Mouse (Mus musculus): Measurements from ENCODE around the gene Fdx1l.
"Not testable (repeated sequence)": the region's sequence is repeated elsewhere in the genome, so short reads cannot be mapped to it uniquely, and the experiment has no call there.

The Fdx1l gene

GRCm38 (mm10) chr9:21067006-21067684 lies 6.3 kb downstream of the Fdx1l start, which contains the start of gene Zglp1:
Zglp1 (minus strand) TSS chr9:21067093.
- DNase-seq: no peak

DNA sequence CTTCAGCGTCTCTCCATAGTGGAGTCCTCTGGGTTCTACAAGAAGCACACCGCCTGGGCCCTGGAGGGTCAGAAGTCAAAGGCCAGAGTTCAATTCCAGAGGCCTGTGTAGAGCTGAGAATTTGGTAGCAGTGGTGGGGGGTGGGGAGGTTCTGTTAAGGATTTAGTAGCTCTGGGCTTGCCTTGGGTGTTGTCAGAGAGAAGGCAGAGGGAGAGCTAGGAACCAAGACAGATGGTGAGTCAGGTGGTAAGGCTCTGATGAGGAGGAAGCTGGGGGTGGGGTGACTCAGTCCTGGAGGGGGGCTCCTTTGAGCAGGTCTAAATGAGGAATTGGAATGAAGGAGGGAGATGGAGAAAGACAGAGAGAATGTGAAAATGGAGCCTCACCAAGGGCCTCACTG lies 10.5 kb downstream of the Fdx1l start:
- no peak for DNase-seq

- DNase-seq: no peak
These were observed 21.8 kb downstream of the Fdx1l start for GRCm38 (mm10) chr9:21051578-21051977.

DNA sequence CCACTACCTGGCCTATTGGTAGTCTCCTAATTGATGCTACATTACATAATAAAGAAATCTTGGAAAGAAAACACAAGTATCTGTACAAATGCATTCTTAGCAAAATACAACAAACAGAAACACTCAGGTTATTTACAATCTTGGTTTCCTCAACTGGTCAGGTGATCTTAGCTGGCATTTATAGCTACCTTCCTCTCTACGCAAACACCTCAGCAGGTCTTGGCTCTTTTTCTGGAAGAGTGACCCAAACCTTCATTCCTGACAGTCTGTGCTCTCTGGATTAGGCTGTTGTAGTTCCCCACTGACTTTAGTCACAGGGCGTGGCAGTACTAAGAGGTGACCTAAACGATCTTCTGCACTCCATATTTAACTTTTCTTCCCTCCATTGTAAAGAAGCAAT lies 28.2 kb downstream of the Fdx1l start:
- DNase-seq: no peak

DNA sequence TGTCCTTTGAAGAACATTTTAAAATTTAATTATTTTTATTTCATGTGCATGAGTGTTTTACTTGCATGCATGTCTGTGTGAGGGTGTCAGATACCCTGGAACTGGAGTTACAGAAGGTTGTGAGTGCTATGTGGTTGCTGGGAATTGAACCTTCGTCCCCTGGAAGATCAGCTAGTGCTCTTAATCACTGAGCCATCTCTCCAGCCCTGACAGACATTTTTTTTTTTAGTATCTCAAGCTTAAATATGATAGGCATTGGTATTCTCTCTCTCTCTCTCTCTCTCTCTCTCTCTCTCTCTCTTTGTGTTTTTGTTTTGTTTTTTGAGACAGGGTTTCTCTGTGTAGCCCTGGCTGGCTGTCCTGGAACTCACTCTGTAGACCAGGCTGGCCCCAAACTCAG lies 28.6 kb downstream of the Fdx1l start:
- not testable (repeated sequence) for DNase-seq

DNA sequence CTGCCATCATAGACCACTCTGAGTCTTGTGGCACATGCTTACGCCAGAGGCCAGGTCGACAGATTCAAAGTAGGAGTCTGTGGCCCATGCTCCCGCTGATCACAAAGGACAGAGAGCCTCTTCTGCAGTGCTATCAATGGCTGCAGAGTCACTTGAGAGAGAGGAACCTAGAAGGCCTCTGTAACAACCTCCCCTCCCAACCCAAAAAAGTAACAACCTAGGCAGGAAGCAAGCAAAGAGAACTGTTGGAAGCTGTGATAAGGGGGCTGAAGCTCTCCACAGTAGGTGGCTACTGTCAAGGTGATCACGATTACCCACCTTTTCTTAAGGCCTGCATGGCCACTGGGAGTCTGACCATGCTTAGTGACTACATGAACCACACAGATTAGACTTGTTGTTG lies 29.9 kb downstream of the Fdx1l start:
- no peak for DNase-seq

DNA sequence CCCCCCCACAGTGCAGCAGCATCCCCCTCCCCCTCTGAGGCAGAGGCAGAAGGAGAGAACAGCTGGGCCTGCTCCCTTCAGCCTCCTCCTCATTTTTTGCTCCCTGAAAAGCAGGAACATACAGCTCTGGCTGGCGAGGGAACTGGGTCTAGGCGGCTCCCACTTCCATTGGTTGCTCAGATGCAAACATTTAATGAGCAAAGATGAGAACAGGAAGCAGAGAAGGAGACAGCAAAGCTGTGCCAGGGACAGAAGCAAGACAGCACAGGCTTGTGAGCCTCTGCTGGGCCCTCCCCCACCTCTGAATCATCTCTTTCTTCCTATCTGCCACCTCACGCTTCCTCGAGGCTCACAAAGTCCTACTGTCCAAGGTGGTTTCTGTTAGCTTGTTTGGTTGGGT lies 32.1 kb downstream of the Fdx1l start:
- DNase-seq: no peak

GRCm38 (mm10) chr9:21039779-21040178 lies 33.6 kb downstream of the Fdx1l start:
- no peak for DNase-seq

DNA sequence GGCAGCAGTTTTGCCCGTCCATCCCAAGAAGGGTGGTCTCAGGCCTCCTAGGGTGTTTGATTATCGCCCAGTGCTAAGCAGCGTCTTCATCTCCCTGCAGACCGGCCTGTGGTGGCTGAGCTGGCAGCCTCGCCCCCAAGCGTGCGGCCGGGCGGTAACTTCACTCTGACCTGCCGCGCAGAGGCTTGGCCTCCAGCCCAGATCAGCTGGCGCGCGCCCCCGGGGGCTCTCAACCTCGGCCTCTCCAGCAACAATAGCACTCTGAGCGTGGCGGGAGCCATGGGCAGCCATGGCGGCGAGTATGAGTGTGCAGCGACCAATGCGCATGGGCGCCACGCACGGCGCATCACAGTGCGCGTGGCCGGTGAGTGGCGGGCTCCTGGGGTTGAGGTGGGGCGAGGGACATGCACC lies 35.9 kb downstream of the Fdx1l start:
- no peak for DNase-seq

DNA sequence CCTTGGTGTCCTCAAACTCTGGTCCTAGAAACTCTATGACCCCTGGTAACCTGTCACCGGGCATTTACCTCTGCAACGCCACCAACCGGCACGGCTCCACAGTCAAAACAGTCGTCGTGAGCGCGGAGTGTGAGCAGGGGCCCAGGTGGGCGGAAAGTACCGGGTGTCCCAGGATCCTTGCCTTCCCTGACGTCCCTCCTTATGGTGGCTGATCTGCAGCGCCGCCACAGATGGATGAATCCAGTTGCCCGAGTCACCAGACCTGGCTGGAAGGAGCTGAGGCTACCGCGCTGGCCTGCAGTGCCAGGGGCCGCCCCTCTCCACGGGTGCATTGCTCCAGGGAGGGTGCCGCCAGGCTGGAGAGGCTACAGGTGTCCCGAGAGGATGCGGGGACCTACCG lies 36.7 kb downstream of the Fdx1l start:
- DNase-seq: no peak

- no peak for DNase-seq
These were observed 37.3 kb downstream of the Fdx1l start for GRCm38 (mm10) chr9:21036161-21036560.

GRCm38 (mm10) chr9:21035586-21035985 lies 37.8 kb downstream of the Fdx1l start:
- DNase-seq: no peak

GRCm38 (mm10) chr9:21034481-21035085 lies 38.8 kb downstream of the Fdx1l start:
- DNase-seq: peak in 1 of 2 experiments; percentile 29

GRCm38 (mm10) chr9:21033136-21033535 lies 40.3 kb downstream of the Fdx1l start:
- DNase-seq: peak; percentile 61 to 69

GRCm38 (mm10) chr9:21032491-21032890 lies 40.9 kb downstream of the Fdx1l start:
- DNase-seq: no peak

- DNase-seq: peak in 1 of 2 experiments; percentile 52
These were observed 41.5 kb downstream of the Fdx1l start, which contains the start of gene Icam5 for GRCm38 (mm10) chr9:21031896-21032351. Icam5 (plus strand) TSS chr9:21032073.

GRCm38 (mm10) chr9:21031251-21031895 lies 42.0 kb downstream of the Fdx1l start:
- DNase-seq: peak; percentile 65 to 67

GRCm38 (mm10) chr9:21030781-21031250 lies 42.6 kb downstream of the Fdx1l start:
- peak; percentile 86 to 88 for DNase-seq

DNA sequence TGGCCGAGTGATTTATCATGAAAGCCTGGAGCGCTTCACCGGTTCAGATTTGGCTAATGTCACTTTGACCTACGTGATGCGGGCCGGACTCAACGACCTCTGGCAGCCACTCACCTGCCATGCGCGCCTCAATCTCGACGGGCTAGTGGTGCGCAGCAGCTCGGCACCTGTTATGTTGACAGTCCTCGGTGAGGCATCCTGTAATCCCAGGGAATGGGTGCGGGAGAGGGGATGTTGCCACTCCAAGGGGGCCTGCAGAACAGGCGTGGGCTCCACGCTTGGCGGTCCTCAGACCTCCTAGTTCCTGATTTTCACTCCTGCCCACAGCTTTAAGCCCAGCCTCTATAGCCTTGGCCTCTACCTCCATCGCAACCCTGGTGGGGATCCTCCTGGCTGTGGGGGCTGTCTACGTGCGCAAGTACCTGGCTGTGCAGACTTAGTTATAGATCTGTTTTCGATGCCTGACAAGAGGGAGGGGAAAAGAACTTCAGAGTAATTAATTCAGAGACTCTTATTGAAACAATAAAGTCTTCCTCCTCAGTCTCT lies 43.3 kb downstream of the Fdx1l start:
- peak in 1 of 2 experiments; percentile 38 for DNase-seq

GRCm38 (mm10) chr9:21029291-21030054 lies 43.9 kb downstream of the Fdx1l start, which contains the start of gene Icam4:
Icam4 (plus strand) TSS chr9:21029373.
- peak; percentile 78 for DNase-seq

GRCm38 (mm10) chr9:21028560-21029110 lies 44.8 kb downstream of the Fdx1l start:
- DNase-seq: no peak

- DNase-seq: no peak
These were observed 45.6 kb downstream of the Fdx1l start for GRCm38 (mm10) chr9:21027774-21028290.
